Mouse (Mus musculus): ENCODE data around the gene Mettl23.

GRCm38 (mm10) chr11:116852291-116852890, 9.3 kb downstream of the Mettl23 start, which contains the start of gene Mfsd11:
- no peak for TF ChIP-seq CTCF (IDR thresholded peaks at IDR 0.05; ENCODE audit: borderline replicate concordance, extremely low read depth, insufficient read depth, insufficient read length)
- TF ChIP-seq POLR2A (IDR thresholded peaks at IDR 0.05; ENCODE audit: borderline replicate concordance, extremely low read depth, insufficient read depth, insufficient read length, poor library complexity, severe bottlenecking): peak; percentile 35; the same call in 1 of the 2 replicates
